8 mouse cellular contexts compared by ENCODE assay signal in genomic region chr5:125675623-125676022, GRCm38 (mm10).
DNase-seq lines count a peak whose midpoint lies in the region; ATAC-seq lines count a peak whose summit lies in the region.

No protein-coding gene starts in this region.

- peak; percentile 33 to 63 for DNase-seq in cerebellum, postnatal 4 days (ENCODE audit: low spot score in 2 of 2)
- DNase-seq in frontal cortex, postnatal 10 days (ENCODE audit: low spot score in 2 of 2), result peak; percentile 68 to 72
- DNase-seq in left cerebral cortex, adult 8-10 months (ENCODE audit: low spot score in 2 of 2), result peak; percentile 39 to 82
- peak; percentile 78 for DNase-seq in right cerebral cortex, adult 18-20 months
- DNase-seq in gastrocnemius, adult 8-10 months (ENCODE audit: low spot score in 2 of 2), result no peak
- DNase-seq in heart, adult 9 months (ENCODE audit: low spot score in 2 of 2), result no peak
- DNase-seq in ovary, postnatal 10 days (ENCODE audit: low spot score), result no peak

- no peak for ATAC-seq in megakaryocyte progenitor cell, adult 5-6 weeks (replicated peaks; ENCODE audit: poor library complexity)

Comparison
In these comparisons a context has a peak if more than half of its experiments do, and no peak if none do; other contexts are left out.
1. DNase-seq: peak in cerebellum, postnatal 4 days (2 of 2), frontal cortex, postnatal 10 days (2 of 2), left cerebral cortex, adult 8-10 months (2 of 2) and right cerebral cortex, adult 18-20 months (single experiment); none in gastrocnemius, adult 8-10 months (0 of 2), heart, adult 9 months (0 of 2) and ovary, postnatal 10 days (single experiment).